Mouse (Mus musculus): ENCODE data around the gene Tcn2. TPM values are rescaled to one million over a fixed set of nuclear protein-coding genes. Genes with fewer than 3 reads are reported as not detected.
A peak's percentile ranks its signal among the peaks of the same experiment; 100 is the strongest.
"Not testable (repeated sequence)": the region's sequence is repeated elsewhere in the genome, so short reads cannot be mapped to it uniquely, and the experiment has no call there.

Tcn2 gene
- polyA plus RNA-seq, 1 experiment from 2014 or later, result 69.7 TPM

DNA sequence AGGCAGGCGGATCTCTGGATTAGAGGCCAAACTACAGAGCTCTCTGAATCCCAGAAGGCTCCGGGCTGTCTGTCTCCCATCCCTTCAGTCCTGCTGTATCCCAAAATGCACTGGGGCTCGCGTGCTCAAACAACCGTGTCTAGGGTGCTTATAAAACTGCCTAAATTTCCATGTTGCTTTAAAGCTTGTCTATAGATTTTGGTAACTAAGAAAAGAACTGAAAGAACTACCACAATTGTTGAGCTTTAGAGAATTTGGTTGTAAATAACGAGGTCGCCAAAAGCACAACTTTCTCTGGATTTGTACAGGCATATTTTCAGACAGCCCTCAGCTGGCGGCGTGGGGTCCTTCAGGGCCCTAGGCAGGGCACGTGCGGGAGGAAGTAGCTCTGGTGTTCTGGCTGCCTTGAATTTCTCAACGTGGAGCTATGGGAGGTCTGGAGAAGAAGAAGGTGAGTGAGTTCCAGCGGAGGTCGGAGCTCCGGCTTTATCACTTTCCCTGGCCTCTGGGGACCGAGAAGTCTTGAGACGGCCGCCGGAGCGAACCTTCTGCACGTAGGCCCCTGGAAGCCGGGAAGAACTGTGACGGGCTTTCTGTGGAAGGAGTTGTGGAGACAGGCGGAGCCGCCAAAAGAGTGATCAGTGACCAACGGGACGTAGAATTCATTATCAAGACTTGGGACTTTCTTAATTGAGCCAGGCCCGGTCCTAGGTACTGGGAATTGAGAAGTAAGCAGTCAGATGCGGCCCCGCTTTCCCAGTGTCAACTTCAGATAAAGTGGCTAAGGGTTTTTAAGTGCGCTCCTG is 31.9 kb upstream of the Tcn2 start, which contains the start of gene Pes1:
Pes1 (plus strand) TSS at position 366 of the 806 bp plus-strand sequence.
- Histone ChIP-seq H3K36me3 (ENCODE audit: control insufficient read depth, insufficient read depth, low read length) (peaks cover 5% of the 10 kb centered on the region), H3K4me3 (ENCODE audit: low read length) (peak within 1 kb of the TSS; percentile 85), H3K27ac (ENCODE audit: low read length) (peak within 1 kb of the TSS; percentile 75), H3K4me2 (ENCODE audit: low read depth, low read length) (peak within 1 kb of the TSS; percentile 88), H3K4me1 (replicated peaks; ENCODE audit: control insufficient read depth, insufficient read depth, low read length) (peaks cover 10% of the 10 kb centered on the region), H3K9me3 (ENCODE audit: control insufficient read depth, low read length) (no peaks in the 10 kb centered on the region), H3K9ac (ENCODE audit: low read length) (peak within 1 kb of the TSS; percentile 86), H3K27me3 (ENCODE audit: control insufficient read depth, insufficient read depth, low read depth, low read length) (no peaks in the 10 kb centered on the region)
- whole genome bisulfite sequencing, result under 1% methylated on average over 31 of the region's 31 CpGs
- ATAC-seq (ENCODE audit: low read depth), result peak; percentile 94

DNA sequence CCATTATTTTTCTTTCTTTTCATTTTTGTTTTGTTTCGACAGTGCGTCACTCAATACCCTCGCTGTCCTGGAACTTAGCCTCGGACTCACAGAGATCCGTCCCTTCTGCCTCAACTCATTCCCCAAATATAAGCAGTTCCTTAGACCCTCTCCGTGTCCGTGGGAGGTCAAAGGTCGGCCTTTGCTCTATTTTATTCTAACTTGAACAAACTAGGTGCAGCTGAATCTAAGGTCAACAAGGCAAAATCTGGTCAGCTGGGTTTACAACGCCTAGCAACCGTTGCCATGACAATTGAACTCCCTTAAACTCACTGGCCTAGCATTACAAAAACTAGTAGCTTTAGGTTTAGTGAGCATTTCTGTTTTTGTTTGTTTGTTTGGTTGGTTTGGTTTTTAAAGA is 31.2 kb upstream of the Tcn2 start:
- WGBS, result 79% methylated on average over 10 of the region's 10 CpGs
- H3K36me3 ChIP-seq (ENCODE audit: control insufficient read depth, insufficient read depth, low read length), result peaks cover under 1% of the 10 kb centered on the region; the same call in 1 of the 2 replicates
- H3K27ac ChIP-seq (ENCODE audit: low read length), result no peak overlapping the region; the same call in 1 of the 2 replicates
- H3K4me3 ChIP-seq (ENCODE audit: low read length), result peak overlapping the region; percentile 85
- no peaks in the 10 kb centered on the region for H3K27me3 ChIP-seq (ENCODE audit: control insufficient read depth, insufficient read depth, low read depth, low read length)
- peak overlapping the region; percentile 88 for H3K4me2 ChIP-seq (ENCODE audit: low read depth, low read length)
- no peak for ATAC-seq (ENCODE audit: low read depth)
- peak overlapping the region; percentile 38; the same call in 1 of the 2 replicates for H3K9ac ChIP-seq (ENCODE audit: low read length)
- H3K4me1 ChIP-seq (replicated peaks; ENCODE audit: control insufficient read depth, insufficient read depth, low read length), result peaks cover 10% of the 10 kb centered on the region
- H3K9me3 ChIP-seq (ENCODE audit: control insufficient read depth, low read length), result no peaks in the 10 kb centered on the region

DNA sequence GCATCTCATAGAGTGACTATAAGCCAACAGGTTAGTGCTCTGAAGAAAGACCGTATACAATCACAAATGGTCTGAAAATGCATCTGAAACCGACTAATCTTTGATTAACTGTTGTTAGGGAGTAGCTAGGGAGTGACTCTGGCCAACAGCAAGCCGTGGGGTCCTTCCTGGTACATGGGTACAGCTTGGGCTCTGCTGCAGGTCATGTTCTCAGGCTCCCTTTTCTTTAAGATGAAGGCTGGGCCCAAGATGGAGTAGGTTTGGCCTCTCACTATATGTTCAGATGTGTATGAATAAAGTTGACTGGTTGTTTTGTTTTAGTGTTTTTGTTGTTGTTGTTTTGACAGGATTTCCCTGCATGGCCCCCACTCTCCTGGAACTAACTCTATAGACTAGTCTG is 29.8 kb upstream of the Tcn2 start:
- no peak overlapping the region for H3K27ac ChIP-seq (ENCODE audit: low read length)
- no peaks in the 10 kb centered on the region for H3K27me3 ChIP-seq (ENCODE audit: control insufficient read depth, insufficient read depth, low read depth, low read length)
- no peak overlapping the region for H3K9ac ChIP-seq (ENCODE audit: low read length)
- no peaks in the 10 kb centered on the region for H3K9me3 ChIP-seq (ENCODE audit: control insufficient read depth, low read length)
- no peak overlapping the region for H3K4me3 ChIP-seq (ENCODE audit: low read length)
- no peaks in the 10 kb centered on the region for H3K36me3 ChIP-seq (ENCODE audit: control insufficient read depth, insufficient read depth, low read length)
- H3K4me1 ChIP-seq (replicated peaks; ENCODE audit: control insufficient read depth, insufficient read depth, low read length), result peaks cover 10% of the 10 kb centered on the region
- WGBS, result 54% methylated on average over 3 of the region's 3 CpGs
- no peak for ATAC-seq (ENCODE audit: low read depth)
- H3K4me2 ChIP-seq (ENCODE audit: low read depth, low read length), result no peak overlapping the region

DNA sequence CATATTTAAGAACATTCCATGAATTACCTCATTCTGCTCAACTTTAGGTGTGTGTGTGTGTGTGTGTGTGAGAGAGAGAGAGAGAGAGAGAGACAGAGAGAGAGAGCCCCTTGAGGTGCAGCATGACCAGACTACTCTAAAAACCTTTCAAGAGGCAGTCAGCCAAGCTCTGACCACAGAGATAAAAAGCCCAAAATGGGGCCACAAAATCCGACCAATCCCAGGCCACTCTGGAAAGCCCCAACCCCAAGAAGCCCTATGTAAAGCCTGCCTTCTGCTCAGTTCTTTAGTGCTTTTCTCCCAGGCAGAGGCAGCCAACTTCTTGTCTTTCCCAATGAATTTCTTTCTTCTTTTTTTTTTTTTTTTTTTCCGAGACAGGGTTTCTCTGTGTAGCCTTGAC is 28.9 kb upstream of the Tcn2 start:
- 48% methylated on average over 2 of the region's 2 CpGs for WGBS
- H3K4me2 ChIP-seq (ENCODE audit: low read depth, low read length), result no peak overlapping the region
- H3K9me3 ChIP-seq (ENCODE audit: control insufficient read depth, low read length), result no peaks in the 10 kb centered on the region
- no peak for ATAC-seq (ENCODE audit: low read depth)
- no peak overlapping the region for H3K27ac ChIP-seq (ENCODE audit: low read length)
- H3K4me3 ChIP-seq (ENCODE audit: low read length), result no peak overlapping the region
- H3K36me3 ChIP-seq (ENCODE audit: control insufficient read depth, insufficient read depth, low read length), result no peaks in the 10 kb centered on the region
- H3K4me1 ChIP-seq (replicated peaks; ENCODE audit: control insufficient read depth, insufficient read depth, low read length), result peaks cover 10% of the 10 kb centered on the region
- H3K27me3 ChIP-seq (ENCODE audit: control insufficient read depth, insufficient read depth, low read depth, low read length), result no peaks in the 10 kb centered on the region
- no peak overlapping the region for H3K9ac ChIP-seq (ENCODE audit: low read length)

DNA sequence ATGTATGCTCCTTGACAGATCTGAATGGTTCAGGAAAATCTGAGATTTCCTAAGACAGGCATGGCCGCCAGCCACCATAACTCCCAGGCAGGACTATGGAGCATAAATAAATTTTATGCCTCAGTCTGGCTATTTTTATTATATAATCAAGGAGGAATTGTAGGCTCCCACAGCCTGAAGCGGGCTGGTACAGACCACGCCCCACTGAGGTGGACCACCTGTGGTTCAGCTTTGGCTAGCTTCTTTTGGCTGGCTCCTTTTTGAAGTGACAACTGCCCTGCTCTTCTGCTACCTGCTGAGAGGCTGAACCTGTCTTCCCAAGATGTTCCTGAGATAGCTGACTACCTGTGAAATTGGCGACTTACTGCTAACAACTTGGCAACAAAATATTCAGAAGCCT is 23.4 kb upstream of the Tcn2 start:
- not testable (repeated sequence) for H3K4me3 ChIP-seq (ENCODE audit: low read length); H3K27ac ChIP-seq (ENCODE audit: low read length); ATAC-seq (ENCODE audit: low read depth); H3K9ac ChIP-seq (ENCODE audit: low read length); H3K27me3 ChIP-seq (ENCODE audit: control insufficient read depth, insufficient read depth, low read depth, low read length); H3K9me3 ChIP-seq (ENCODE audit: control insufficient read depth, low read length); H3K4me2 ChIP-seq (ENCODE audit: low read depth, low read length); H3K36me3 ChIP-seq (ENCODE audit: control insufficient read depth, insufficient read depth, low read length); H3K4me1 ChIP-seq (replicated peaks; ENCODE audit: control insufficient read depth, insufficient read depth, low read length)
- WGBS, result 70% methylated on average over 4 of the region's 4 CpGs

DNA sequence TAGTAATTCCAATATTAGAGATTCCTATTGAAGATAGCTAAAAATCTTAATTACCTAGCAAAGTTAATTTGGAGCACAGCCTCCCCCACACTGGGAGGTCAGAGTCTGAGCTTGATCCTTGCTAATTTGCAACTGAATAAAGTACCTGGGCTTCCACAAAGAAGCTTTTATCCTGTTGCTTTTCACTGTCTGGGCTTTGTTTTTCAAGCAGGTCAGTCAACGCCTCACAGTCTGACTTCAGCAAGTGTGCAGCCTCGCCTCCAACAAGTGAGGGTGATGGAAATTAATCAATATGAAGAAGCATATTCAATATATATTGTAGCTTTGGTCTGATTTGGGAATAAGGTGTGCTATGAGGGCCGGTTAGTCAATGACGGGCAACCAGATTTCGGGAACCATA is 22.9 kb upstream of the Tcn2 start:
- H3K27ac ChIP-seq (ENCODE audit: low read length); ATAC-seq (ENCODE audit: low read depth); H3K9ac ChIP-seq (ENCODE audit: low read length); H3K9me3 ChIP-seq (ENCODE audit: control insufficient read depth, low read length); H3K4me1 ChIP-seq (replicated peaks; ENCODE audit: control insufficient read depth, insufficient read depth, low read length); H3K4me3 ChIP-seq (ENCODE audit: low read length); H3K36me3 ChIP-seq (ENCODE audit: control insufficient read depth, insufficient read depth, low read length); H3K4me2 ChIP-seq (ENCODE audit: low read depth, low read length); H3K27me3 ChIP-seq (ENCODE audit: control insufficient read depth, insufficient read depth, low read depth, low read length): not testable (repeated sequence)
- 83% methylated on average over 5 of the region's 5 CpGs for WGBS

DNA sequence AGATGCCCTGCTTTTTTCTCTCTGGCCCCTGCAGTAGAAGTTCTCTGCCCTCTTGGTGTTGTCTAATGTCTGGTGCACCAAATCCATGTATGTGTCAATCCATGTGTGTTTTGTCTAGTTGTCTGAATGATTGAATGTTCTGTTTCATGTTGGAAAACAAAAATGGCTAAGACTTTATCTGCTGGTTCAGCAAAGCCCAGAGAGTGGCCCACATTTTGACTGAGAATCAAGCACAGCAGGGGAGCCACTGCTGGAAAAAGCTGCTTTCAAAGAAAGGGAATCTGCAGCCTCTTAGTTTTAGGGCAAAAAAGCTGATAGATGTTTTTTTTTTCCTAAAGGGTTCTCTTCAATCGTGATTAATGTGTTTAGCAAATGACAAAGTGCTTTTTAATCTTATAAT is 14.4 kb upstream of the Tcn2 start:
- WGBS, result 30% methylated on average over 1 of the region's 1 CpGs
- no peaks in the 10 kb centered on the region for H3K4me1 ChIP-seq (replicated peaks; ENCODE audit: control insufficient read depth, insufficient read depth, low read length)
- no peak overlapping the region for H3K4me2 ChIP-seq (ENCODE audit: low read depth, low read length)
- no peak overlapping the region for H3K4me3 ChIP-seq (ENCODE audit: low read length)
- H3K9me3 ChIP-seq (ENCODE audit: control insufficient read depth, low read length), result no peaks in the 10 kb centered on the region
- no peak overlapping the region for H3K9ac ChIP-seq (ENCODE audit: low read length)
- no peak overlapping the region for H3K27ac ChIP-seq (ENCODE audit: low read length)
- ATAC-seq (ENCODE audit: low read depth), result no peak
- no peaks in the 10 kb centered on the region; the same call in 1 of the 2 replicates for H3K27me3 ChIP-seq (ENCODE audit: control insufficient read depth, insufficient read depth, low read depth, low read length)
- H3K36me3 ChIP-seq (ENCODE audit: control insufficient read depth, insufficient read depth, low read length), result no peaks in the 10 kb centered on the region

DNA sequence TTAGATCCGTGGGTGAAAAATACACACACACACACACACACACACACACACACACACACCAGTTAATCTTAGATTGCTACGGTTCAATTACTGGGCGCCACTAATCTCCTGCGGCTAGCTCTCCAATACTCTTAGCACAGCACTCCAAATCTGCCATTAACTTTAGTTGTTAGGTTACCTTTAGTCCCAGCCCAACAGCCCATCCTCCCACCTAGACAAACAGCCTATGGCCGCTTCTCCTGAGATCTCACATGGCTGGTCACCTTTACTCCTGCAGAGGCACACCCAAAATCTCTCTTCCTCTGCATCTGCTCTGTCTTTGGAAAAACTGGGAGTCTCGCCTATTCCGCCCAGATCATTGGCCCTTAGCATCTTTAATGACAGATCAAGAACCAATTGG is 9.4 kb upstream of the Tcn2 start:
- Histone ChIP-seq H3K36me3 (ENCODE audit: control insufficient read depth, insufficient read depth, low read length) (no peaks in the 10 kb centered on the region), H3K4me3 (ENCODE audit: low read length) (no peak overlapping the region), H3K9me3 (ENCODE audit: control insufficient read depth, low read length) (no peaks in the 10 kb centered on the region), H3K9ac (ENCODE audit: low read length) (no peak overlapping the region), H3K4me1 (replicated peaks; ENCODE audit: control insufficient read depth, insufficient read depth, low read length) (no peaks in the 10 kb centered on the region), H3K27ac (ENCODE audit: low read length) (no peak overlapping the region), H3K4me2 (ENCODE audit: low read depth, low read length) (no peak overlapping the region), H3K27me3 (ENCODE audit: control insufficient read depth, insufficient read depth, low read depth, low read length) (no peaks in the 10 kb centered on the region; the same call in 1 of the 2 replicates)
- no peak for ATAC-seq (ENCODE audit: low read depth)
- WGBS, result 75% methylated on average over 7 of the region's 7 CpGs

DNA sequence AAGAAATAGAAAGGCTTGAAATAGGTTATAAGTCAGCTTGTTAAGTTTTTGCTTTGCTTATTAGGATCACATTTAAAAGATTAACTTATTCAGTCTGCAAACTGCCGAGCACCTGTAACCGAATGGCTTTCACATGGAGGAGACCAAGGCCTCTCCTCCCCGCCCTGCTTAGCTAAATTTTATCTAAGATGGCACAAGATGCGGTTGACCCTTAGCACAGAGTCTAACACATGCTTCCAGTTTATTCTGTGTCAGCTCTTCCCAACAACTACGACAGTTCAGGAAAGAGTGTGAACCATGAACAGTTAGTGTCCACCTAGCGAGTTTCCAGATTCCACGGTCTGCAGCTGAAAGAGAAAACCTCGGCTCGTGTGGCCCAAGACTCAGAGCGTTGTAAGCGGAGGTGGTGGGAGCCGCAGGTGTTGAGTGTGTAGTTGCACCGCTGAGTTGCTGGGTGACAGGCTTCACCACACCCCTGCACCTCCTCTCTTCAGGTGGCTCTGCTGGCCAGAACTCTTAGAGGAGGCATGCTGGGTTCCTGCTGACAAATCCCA is 5.4 kb upstream of the Tcn2 start:
- 65% methylated on average over 13 of the region's 13 CpGs for WGBS

More for the DNA sequence above, 5.4 kb upstream of the Tcn2 start:
- no peak for ATAC-seq (ENCODE audit: low read depth)
- H3K27me3 ChIP-seq (ENCODE audit: control insufficient read depth, insufficient read depth, low read depth, low read length), result no peaks in the 10 kb centered on the region; the same call in 1 of the 2 replicates
- no peaks in the 10 kb centered on the region for H3K4me1 ChIP-seq (replicated peaks; ENCODE audit: control insufficient read depth, insufficient read depth, low read length)
- H3K4me2 ChIP-seq (ENCODE audit: low read depth, low read length), result no peak overlapping the region
- H3K4me3 ChIP-seq (ENCODE audit: low read length), result no peak overlapping the region
- no peaks in the 10 kb centered on the region for H3K36me3 ChIP-seq (ENCODE audit: control insufficient read depth, insufficient read depth, low read length)
- H3K9ac ChIP-seq (ENCODE audit: low read length), result no peak overlapping the region
- H3K9me3 ChIP-seq (ENCODE audit: control insufficient read depth, low read length), result no peaks in the 10 kb centered on the region
- H3K27ac ChIP-seq (ENCODE audit: low read length), result no peak overlapping the region

Data from lung, embryonic 16.5 days (tissue).